Mouse (Mus musculus) cerebellum, adult 9-11 months (tissue): Measurements from ENCODE around the gene E2f7.
"Not testable (repeated sequence)": the region's sequence is repeated elsewhere in the genome, so short reads cannot be mapped to it uniquely, and the experiment has no call there.

Experiments used
- DNase-seq: peaks from one replicate; pipeline ENCODE4 v3.0.0; 2022

Gene E2f7

GRCm38 (mm10) chr10:110744686-110745639 is at the start of gene E2f7:
E2f7 (plus strand) TSS chr10:110745439.
- peak; percentile 92 for DNase-seq

- DNase-seq, result no peak
These were observed 44.0 kb upstream of the E2f7 start for GRCm38 (mm10) chr10:110701276-110701675.

- DNase-seq, result no peak
These were observed 39.6 kb upstream of the E2f7 start for GRCm38 (mm10) chr10:110705672-110706071.

GRCm38 (mm10) chr10:110707390-110708113 is 37.7 kb upstream of the E2f7 start:
- no peak for DNase-seq

- DNase-seq, result no peak
These were observed 28.4 kb upstream of the E2f7 start for GRCm38 (mm10) chr10:110716887-110717286.

- no peak for DNase-seq
These were observed 18.8 kb upstream of the E2f7 start for GRCm38 (mm10) chr10:110726431-110726830.

- no peak for DNase-seq
These were observed 17.4 kb upstream of the E2f7 start for GRCm38 (mm10) chr10:110727816-110728215.

- peak; percentile 60 for DNase-seq
These were observed 11.9 kb upstream of the E2f7 start for GRCm38 (mm10) chr10:110733343-110733742.

- no peak for DNase-seq
These were observed 1.5 kb upstream of the E2f7 start for GRCm38 (mm10) chr10:110743701-110744100.

GRCm38 (mm10) chr10:110744120-110744519 is 1.1 kb upstream of the E2f7 start:
- no peak for DNase-seq

- no peak for DNase-seq
These were observed 397 bp downstream of the E2f7 start for GRCm38 (mm10) chr10:110745640-110746032.

- DNase-seq, result no peak
These were observed 3.8 kb downstream of the E2f7 start for GRCm38 (mm10) chr10:110749081-110749480.

- no peak for DNase-seq
These were observed 4.5 kb downstream of the E2f7 start for GRCm38 (mm10) chr10:110749510-110750305.

- no peak for DNase-seq
These were observed 7.6 kb downstream of the E2f7 start for GRCm38 (mm10) chr10:110752849-110753248.

- DNase-seq, result no peak
These were observed 10.3 kb downstream of the E2f7 start for GRCm38 (mm10) chr10:110755556-110755955.

- DNase-seq, result no peak
These were observed 11.1 kb downstream of the E2f7 start for GRCm38 (mm10) chr10:110756271-110756793.

- not testable (repeated sequence) for DNase-seq
These were observed 15.3 kb downstream of the E2f7 start for GRCm38 (mm10) chr10:110760552-110760951.

GRCm38 (mm10) chr10:110762134-110762884 is 17.1 kb downstream of the E2f7 start:
- peak; percentile 81 for DNase-seq

- DNase-seq, result no peak
These were observed 18.2 kb downstream of the E2f7 start for GRCm38 (mm10) chr10:110763416-110763815.

GRCm38 (mm10) chr10:110769538-110769937 is 24.3 kb downstream of the E2f7 start:
- no peak for DNase-seq

GRCm38 (mm10) chr10:110773201-110773600 is 28.0 kb downstream of the E2f7 start:
- DNase-seq, result no peak

GRCm38 (mm10) chr10:110773878-110774277 is 28.6 kb downstream of the E2f7 start:
- DNase-seq, result no peak
